Mouse (Mus musculus): ENCODE measurements around the gene Myh7. TPM values are rescaled to one million over a fixed set of nuclear protein-coding genes. Genes with fewer than 3 reads are reported as not detected.

Gene Myh7
- total and polyA plus RNA-seq, 3 experiments: 0.08 TPM; not detected in 2

GRCm38 (mm10) chr14:55029034-55029698, 34.7 kb upstream of the Myh7 start:
- no peak overlapping the region for H3K9ac ChIP-seq (ENCODE audit: insufficient read depth, low read depth)
- peaks cover 14 to 24% of the 10 kb centered on the region in 2 experiments for H3K36me3 ChIP-seq (replicated peaks in 1 of 2; ENCODE audit: control insufficient read depth in 1 of 2, insufficient read depth in 1 of 2, low read length in 1 of 2)
- TF ChIP-seq CTCF (conservative IDR thresholded peaks at IDR 0.05 in 1 of 2, IDR thresholded peaks at IDR 0.05 in 1 of 2; ENCODE audit: low read depth in 2 of 2, low read length in 2 of 2): peak in 1 of 2 experiments; percentile 58; a peak in 3 of 4 replicates
- TF ChIP-seq RAD21 (IDR thresholded peaks at IDR 0.05; ENCODE audit: low read depth, low read length): peak; percentile 23
- no peak for TF ChIP-seq CHD1 (IDR thresholded peaks at IDR 0.05; ENCODE audit: low read depth, low read length)
- dilution Hi-C loops (cut with MboI; ENCODE audit: extremely low pct_ligation_motif_present, extremely low pct_unique_long_range_greater_than_20kb, low sequenced_read_pairs) (no loop called here), in situ Hi-C loops (cut with MboI; ENCODE audit: low pct_ligation_motif_present, low pct_unique_long_range_greater_than_20kb, low sequenced_read_pairs) (no loop called here)
- H3K4me3 ChIP-seq (replicated peaks in 1 of 3; ENCODE audit: low read depth in 2 of 3, low read length in 2 of 3, poor library complexity in 1 of 3): no peak overlapping the region
- no peaks in the 10 kb centered on the region for H3K27me3 ChIP-seq (replicated peaks)
- peak; percentile 27 for DNase-seq (ENCODE audit: extremely low read depth)
- H3K79me2 ChIP-seq (replicated peaks; ENCODE audit: control insufficient read depth, extremely low read depth, insufficient read depth, poor library complexity, severe bottlenecking): no peaks in the 10 kb centered on the region
- no peaks in the 10 kb centered on the region for H3K9me3 ChIP-seq (replicated peaks; ENCODE audit: low read length)
- no peak overlapping the region for H3K4me2 ChIP-seq (ENCODE audit: insufficient read depth, low read depth, poor library complexity, severe bottlenecking)
- no peak overlapping the region for H3K27ac ChIP-seq (ENCODE audit: insufficient read depth, low read depth)
- H3K4me1 ChIP-seq (ENCODE audit: control insufficient read depth in 1 of 2, insufficient read depth in 2 of 2): no peaks in the 10 kb centered on the region

DNA sequence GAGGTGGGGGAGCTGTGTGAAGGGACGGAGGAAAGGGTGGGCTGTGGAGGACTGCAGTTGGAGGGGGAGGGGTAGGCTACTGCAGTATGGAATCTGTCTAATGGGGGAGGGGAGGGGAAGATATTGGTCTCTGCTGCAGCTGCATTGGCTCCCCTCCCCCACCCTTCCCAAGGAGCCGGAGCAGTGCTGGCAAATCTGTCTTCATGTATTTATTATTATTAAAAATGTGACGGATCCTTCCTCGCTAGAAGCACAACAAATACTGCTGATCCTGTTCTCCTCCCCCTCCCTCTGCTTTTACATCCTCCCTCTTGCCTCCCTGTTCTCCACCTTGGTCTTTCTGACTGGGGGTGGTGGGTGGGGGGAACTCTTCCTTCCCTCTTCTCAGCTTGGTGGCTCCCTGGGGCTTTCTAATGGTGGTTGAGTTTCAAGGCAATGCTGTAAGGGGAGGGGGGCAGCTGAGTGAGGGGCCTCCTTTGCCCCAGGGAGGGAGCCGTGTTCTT, 34.0 kb upstream of the Myh7 start:
- H3K79me2 ChIP-seq (replicated peaks; ENCODE audit: control insufficient read depth, extremely low read depth, insufficient read depth, poor library complexity, severe bottlenecking): no peaks in the 10 kb centered on the region
- no peak overlapping the region for H3K27ac ChIP-seq (ENCODE audit: insufficient read depth, low read depth)
- no peaks in the 10 kb centered on the region for H3K27me3 ChIP-seq (replicated peaks)
- no peak overlapping the region for H3K9ac ChIP-seq (ENCODE audit: insufficient read depth, low read depth)
- no peak overlapping the region for H3K4me3 ChIP-seq (replicated peaks in 1 of 3; ENCODE audit: low read depth in 2 of 3, low read length in 2 of 3, poor library complexity in 1 of 3)
- TF ChIP-seq CHD1 (IDR thresholded peaks at IDR 0.05; ENCODE audit: low read depth, low read length) (no peak), MAFK (IDR thresholded peaks at IDR 0.05; ENCODE audit: insufficient replicate concordance, low read length) (no peak), MYC (IDR thresholded peaks at IDR 0.05; ENCODE audit: low read depth, low read length) (no peak), POLR2AphosphoS2 (IDR thresholded peaks at IDR 0.05; ENCODE audit: low read depth, low read length) (no peak), UBTF (IDR thresholded peaks at IDR 0.05; ENCODE audit: low read depth, low read length) (no peak), MEF2A (IDR thresholded peaks at IDR 0.05; ENCODE audit: borderline replicate concordance, low read depth, low read length) (no peak)
- dilution Hi-C loops (cut with MboI; ENCODE audit: extremely low pct_ligation_motif_present, extremely low pct_unique_long_range_greater_than_20kb, low sequenced_read_pairs) (no loop called here), in situ Hi-C loops (cut with MboI; ENCODE audit: low pct_ligation_motif_present, low pct_unique_long_range_greater_than_20kb, low sequenced_read_pairs) (no loop called here)
- no peak overlapping the region for H3K4me2 ChIP-seq (ENCODE audit: insufficient read depth, low read depth, poor library complexity, severe bottlenecking)
- no peaks in the 10 kb centered on the region for H3K4me1 ChIP-seq (ENCODE audit: control insufficient read depth in 1 of 2, insufficient read depth in 2 of 2)
- DNase-seq (ENCODE audit: extremely low read depth): no peak
- H3K9me3 ChIP-seq (replicated peaks; ENCODE audit: low read length): no peaks in the 10 kb centered on the region
- H3K36me3 ChIP-seq (replicated peaks in 1 of 2; ENCODE audit: control insufficient read depth in 1 of 2, insufficient read depth in 1 of 2, low read length in 1 of 2): peaks cover 21 to 32% of the 10 kb centered on the region in 2 experiments

- Histone ChIP-seq H3K4me3 (replicated peaks in 1 of 3; ENCODE audit: low read depth in 2 of 3, low read length in 2 of 3, poor library complexity in 1 of 3) (no peak overlapping the region), H3K9ac (ENCODE audit: insufficient read depth, low read depth) (no peak overlapping the region), H3K4me2 (ENCODE audit: insufficient read depth, low read depth, poor library complexity, severe bottlenecking) (no peak overlapping the region), H3K9me3 (replicated peaks; ENCODE audit: low read length) (no peaks in the 10 kb centered on the region), H3K79me2 (replicated peaks; ENCODE audit: control insufficient read depth, extremely low read depth, insufficient read depth, poor library complexity, severe bottlenecking) (no peaks in the 10 kb centered on the region), H3K27ac (ENCODE audit: insufficient read depth, low read depth) (no peak overlapping the region), H3K4me1 (ENCODE audit: control insufficient read depth in 1 of 2, insufficient read depth in 2 of 2) (no peaks in the 10 kb centered on the region), H3K36me3 (replicated peaks in 1 of 2; ENCODE audit: control insufficient read depth in 1 of 2, insufficient read depth in 1 of 2, low read length in 1 of 2) (peaks cover 28 to 39% of the 10 kb centered on the region in 2 experiments), H3K27me3 (replicated peaks) (no peaks in the 10 kb centered on the region)
- no peak for DNase-seq (ENCODE audit: extremely low read depth)
- in situ Hi-C loops (cut with MboI; ENCODE audit: low pct_ligation_motif_present, low pct_unique_long_range_greater_than_20kb, low sequenced_read_pairs) (no loop called here), dilution Hi-C loops (cut with MboI; ENCODE audit: extremely low pct_ligation_motif_present, extremely low pct_unique_long_range_greater_than_20kb, low sequenced_read_pairs) (no loop called here)
- peak in 1 of 2 experiments; percentile 33; a peak in 2 of 4 replicates for TF ChIP-seq CTCF (conservative IDR thresholded peaks at IDR 0.05 in 1 of 2, IDR thresholded peaks at IDR 0.05 in 1 of 2; ENCODE audit: low read depth in 2 of 2, low read length in 2 of 2)
- TF ChIP-seq RAD21 (IDR thresholded peaks at IDR 0.05; ENCODE audit: low read depth, low read length): peak; percentile 2
- no peak for TF ChIP-seq MXI1 (IDR thresholded peaks at IDR 0.05; ENCODE audit: low read depth, low read length)
These were observed 33.2 kb upstream of the Myh7 start for GRCm38 (mm10) chr14:55027653-55028052.

Measured in CH12.LX (cell line).